Mouse (Mus musculus): Measurements from ENCODE around the gene Art4. TPM values are rescaled to one million over a fixed set of nuclear protein-coding genes. Genes with fewer than 3 reads are reported as not detected.

The Art4 gene
- polyA plus RNA-seq, 1 experiment from 2014 or later, result 3.1 TPM

- Histone ChIP-seq H3K4me3 (no peak overlapping the region), H3K27me3 (no peaks in the 10 kb centered on the region), H3K9me3 (no peaks in the 10 kb centered on the region), H3K4me2 (replicated peaks) (no peak overlapping the region), H3K36me3 (no peaks in the 10 kb centered on the region), H3K9ac (no peak overlapping the region), H3K4me1 (no peaks in the 10 kb centered on the region), H3K27ac (no peak overlapping the region)
- no peak for ATAC-seq (ENCODE audit: low FRiP score, low read depth)
- WGBS, result 68% methylated on average over 5 of the region's 5 CpGs
These were observed 11.6 kb downstream of the Art4 start for GRCm38 (mm10) chr6:136845706-136846480.

GRCm38 (mm10) chr6:136844903-136845302 is 12.6 kb downstream of the Art4 start:
- H3K36me3 ChIP-seq, result no peaks in the 10 kb centered on the region
- H3K4me2 ChIP-seq (replicated peaks), result no peak overlapping the region
- H3K4me1 ChIP-seq, result no peaks in the 10 kb centered on the region
- no peaks in the 10 kb centered on the region for H3K27me3 ChIP-seq
- H3K9ac ChIP-seq, result no peak overlapping the region
- no peak overlapping the region for H3K4me3 ChIP-seq
- H3K27ac ChIP-seq, result no peak overlapping the region
- WGBS, result 72% methylated on average over 2 of the region's 2 CpGs
- H3K9me3 ChIP-seq, result no peaks in the 10 kb centered on the region
- no peak for ATAC-seq (ENCODE audit: low FRiP score, low read depth)

GRCm38 (mm10) chr6:136837323-136837722 is 20.2 kb downstream of the Art4 start:
- H3K4me1 ChIP-seq, result no peaks in the 10 kb centered on the region
- H3K9ac ChIP-seq, result no peak overlapping the region
- 0 out of 2 replicates have a peak, but pooled peaks cover 5% of the 10 kb centered on the region for H3K27me3 ChIP-seq
- no peak overlapping the region for H3K27ac ChIP-seq
- no peak overlapping the region for H3K4me2 ChIP-seq (replicated peaks)
- no peaks in the 10 kb centered on the region for H3K36me3 ChIP-seq
- ATAC-seq (ENCODE audit: low FRiP score, low read depth), result no peak
- 77% methylated on average over 3 of the region's 3 CpGs for WGBS
- H3K9me3 ChIP-seq, result no peaks in the 10 kb centered on the region
- no peak overlapping the region for H3K4me3 ChIP-seq

GRCm38 (mm10) chr6:136835352-136835751 is 22.2 kb downstream of the Art4 start, which contains the start of gene Smco3:
TSS of gene Smco3 (minus strand) at chr6:136835452.
- H3K27me3 ChIP-seq, result 0 out of 2 replicates have a peak, but pooled peaks cover 5% of the 10 kb centered on the region
- no peaks in the 10 kb centered on the region for H3K4me1 ChIP-seq
- no peaks in the 10 kb centered on the region for H3K9me3 ChIP-seq
- 0 out of 2 replicates have a peak within 1 kb of the TSS, but pooled peaks have one; percentile 4 for H3K4me2 ChIP-seq (replicated peaks)
- no peak for ATAC-seq (ENCODE audit: low FRiP score, low read depth)
- no peak within 1 kb of the TSS for H3K27ac ChIP-seq
- 49% methylated on average over 4 of the region's 4 CpGs for whole genome bisulfite sequencing
- H3K36me3 ChIP-seq, result no peaks in the 10 kb centered on the region
- H3K4me3 ChIP-seq, result no peak within 1 kb of the TSS
- H3K9ac ChIP-seq, result no peak within 1 kb of the TSS

GRCm38 (mm10) chr6:136831712-136832111 is 25.8 kb downstream of the Art4 start:
- 74% methylated on average over 5 of the region's 5 CpGs for WGBS
- Histone ChIP-seq H3K4me2 (replicated peaks) (no peak overlapping the region), H3K9me3 (no peaks in the 10 kb centered on the region), H3K4me3 (no peak overlapping the region), H3K36me3 (no peaks in the 10 kb centered on the region), H3K4me1 (peaks cover 4% of the 10 kb centered on the region), H3K27me3 (0 out of 2 replicates have a peak, but pooled peaks cover 2% of the 10 kb centered on the region), H3K27ac (no peak overlapping the region), H3K9ac (no peak overlapping the region)
- no peak for ATAC-seq (ENCODE audit: low FRiP score, low read depth)

- Histone ChIP-seq H3K9ac (peak overlapping the region; percentile 67), H3K4me2 (replicated peaks) (peak overlapping the region; percentile 60), H3K4me1 (peaks cover 8% of the 10 kb centered on the region), H3K4me3 (peak overlapping the region; percentile 99), H3K27ac (peak overlapping the region; percentile 84), H3K36me3 (peaks cover 18% of the 10 kb centered on the region), H3K9me3 (no peaks in the 10 kb centered on the region), H3K27me3 (no peaks in the 10 kb centered on the region)
- no peak for ATAC-seq (ENCODE audit: low FRiP score, low read depth)
- 36% methylated on average over 4 of the region's 4 CpGs for WGBS
These were observed 28.9 kb downstream of the Art4 start for GRCm38 (mm10) chr6:136828681-136829080.

- peaks cover 20% of the 10 kb centered on the region for H3K36me3 ChIP-seq
- peak within 1 kb of the TSS; percentile 84 for H3K27ac ChIP-seq
- H3K4me2 ChIP-seq (replicated peaks), result peak within 1 kb of the TSS; percentile 82
- H3K4me3 ChIP-seq, result peak within 1 kb of the TSS; percentile 99
- no peaks in the 10 kb centered on the region for H3K27me3 ChIP-seq
- H3K4me1 ChIP-seq, result peaks cover 8% of the 10 kb centered on the region
- WGBS, result under 1% methylated on average over 45 of the region's 45 CpGs
- H3K9me3 ChIP-seq, result no peaks in the 10 kb centered on the region
- ATAC-seq (ENCODE audit: low FRiP score, low read depth), result peak; percentile 100
- peak within 1 kb of the TSS; percentile 95 for H3K9ac ChIP-seq
These were observed 29.5 kb downstream of the Art4 start, which contains the start of gene Wbp11 for GRCm38 (mm10) chr6:136827881-136828561. TSS of gene Wbp11 (minus strand) at chr6:136828233.

- H3K27ac ChIP-seq, result peak within 1 kb of the TSS; percentile 84
- peaks cover 8% of the 10 kb centered on the region for H3K4me1 ChIP-seq
- H3K4me3 ChIP-seq, result peak within 1 kb of the TSS; percentile 99
- H3K36me3 ChIP-seq, result peaks cover 26% of the 10 kb centered on the region
- H3K9me3 ChIP-seq, result no peaks in the 10 kb centered on the region
- peak within 1 kb of the TSS; percentile 82 for H3K4me2 ChIP-seq (replicated peaks)
- H3K27me3 ChIP-seq, result no peaks in the 10 kb centered on the region
- under 1% methylated on average over 34 of the region's 34 CpGs for WGBS
- H3K9ac ChIP-seq, result peak within 1 kb of the TSS; percentile 95
- ATAC-seq (ENCODE audit: low FRiP score, low read depth), result no peak; the same call in 1 of the 2 replicates
These were observed 30.0 kb downstream of the Art4 start, which contains the start of gene BC049715 for GRCm38 (mm10) chr6:136827516-136827880. TSS of gene BC049715 (plus strand) at chr6:136827626.

- peaks cover 30% of the 10 kb centered on the region for H3K36me3 ChIP-seq
- H3K9me3 ChIP-seq, result no peaks in the 10 kb centered on the region
- peak overlapping the region; percentile 99 for H3K4me3 ChIP-seq
- H3K27ac ChIP-seq, result no peak overlapping the region
- peak overlapping the region; percentile 82 for H3K4me2 ChIP-seq (replicated peaks)
- 17% methylated on average over 7 of the region's 7 CpGs for WGBS
- no peaks in the 10 kb centered on the region for H3K27me3 ChIP-seq
- H3K9ac ChIP-seq, result peak overlapping the region; percentile 95
- ATAC-seq (ENCODE audit: low FRiP score, low read depth), result no peak
- peaks cover 8% of the 10 kb centered on the region for H3K4me1 ChIP-seq
These were observed 30.4 kb downstream of the Art4 start for GRCm38 (mm10) chr6:136827116-136827515.

GRCm38 (mm10) chr6:136824987-136825386 is 32.5 kb downstream of the Art4 start:
- whole genome bisulfite sequencing, result 92% methylated on average over 8 of the region's 8 CpGs
- no peak overlapping the region for H3K9ac ChIP-seq
- H3K27ac ChIP-seq, result no peak overlapping the region
- no peaks in the 10 kb centered on the region for H3K9me3 ChIP-seq
- H3K4me1 ChIP-seq, result peaks cover 8% of the 10 kb centered on the region
- H3K4me2 ChIP-seq (replicated peaks), result no peak overlapping the region
- H3K27me3 ChIP-seq, result no peaks in the 10 kb centered on the region
- H3K36me3 ChIP-seq, result peaks cover 51% of the 10 kb centered on the region
- no peak for ATAC-seq (ENCODE audit: low FRiP score, low read depth)
- no peak overlapping the region for H3K4me3 ChIP-seq

GRCm38 (mm10) chr6:136821086-136821485 is 36.4 kb downstream of the Art4 start:
- ATAC-seq (ENCODE audit: low FRiP score, low read depth), result no peak
- Histone ChIP-seq H3K4me3 (no peak overlapping the region), H3K4me1 (no peaks in the 10 kb centered on the region), H3K27ac (no peak overlapping the region), H3K9me3 (no peaks in the 10 kb centered on the region), H3K27me3 (no peaks in the 10 kb centered on the region), H3K36me3 (peaks cover 88% of the 10 kb centered on the region), H3K4me2 (replicated peaks) (no peak overlapping the region), H3K9ac (no peak overlapping the region)
- WGBS, result 94% methylated on average over 18 of the region's 18 CpGs

GRCm38 (mm10) chr6:136820381-136820780 is 37.2 kb downstream of the Art4 start:
- WGBS, result 96% methylated on average over 21 of the region's 21 CpGs
- no peak overlapping the region for H3K4me2 ChIP-seq (replicated peaks)
- no peak overlapping the region for H3K9ac ChIP-seq
- ATAC-seq (ENCODE audit: low FRiP score, low read depth), result no peak
- H3K27ac ChIP-seq, result no peak overlapping the region
- H3K9me3 ChIP-seq, result no peaks in the 10 kb centered on the region
- no peaks in the 10 kb centered on the region for H3K27me3 ChIP-seq
- H3K4me3 ChIP-seq, result no peak overlapping the region
- no peaks in the 10 kb centered on the region for H3K4me1 ChIP-seq
- peaks cover 90% of the 10 kb centered on the region for H3K36me3 ChIP-seq
